Mouse (Mus musculus): Measurements from ENCODE around the gene Olfr1140. TPM values are rescaled to one million over a fixed set of nuclear protein-coding genes. Genes with fewer than 3 reads are reported as not detected.

Gene Olfr1140
- total RNA-seq (2023) = not detected in 2 replicates

DNA sequence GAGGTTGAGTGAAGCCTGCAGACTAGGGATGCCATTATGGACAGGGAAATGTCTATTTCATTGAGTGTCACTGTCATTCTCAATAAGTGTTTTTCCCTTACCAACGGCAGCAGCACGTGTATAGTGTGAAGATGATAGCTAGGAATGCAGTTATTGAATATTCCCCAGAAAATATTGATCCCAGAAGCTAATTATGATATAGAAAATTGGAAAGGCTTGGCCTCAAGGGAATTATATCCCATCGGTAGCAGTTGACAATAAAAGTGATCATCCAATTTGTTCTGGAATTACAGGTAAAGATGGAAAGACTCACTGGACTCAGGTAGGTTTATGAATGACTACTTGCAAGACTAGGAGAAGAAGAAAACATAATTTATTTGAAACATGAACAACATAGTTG is at the start of gene Olfr1140:
TSS of gene Olfr1140 (plus strand) at position 301 of the 400 bp plus-strand sequence.

DNA sequence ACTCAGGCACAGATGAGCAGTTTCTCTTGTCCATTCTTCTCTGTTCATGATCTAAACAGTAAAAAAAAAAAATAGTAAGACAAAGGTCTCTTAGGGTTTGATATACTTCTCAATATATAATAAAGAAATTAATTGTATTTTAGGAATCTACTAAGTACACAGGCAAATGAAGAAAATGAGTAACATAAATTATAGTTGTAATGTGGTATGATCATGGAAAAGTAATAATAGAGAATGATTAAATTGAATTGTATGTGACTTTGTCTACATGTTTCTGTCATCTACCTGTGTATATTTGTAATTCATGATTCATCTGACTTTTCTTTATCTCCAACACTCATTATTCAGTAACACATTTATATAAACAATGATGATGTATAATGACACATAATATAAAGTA is 49.7 kb upstream of the Olfr1140 start, which contains the start of gene Olfr1136:
TSS of gene Olfr1136 (minus strand) at position 101 of the 400 bp plus-strand sequence.

GRCm38 (mm10) chr2:87713079-87713478 is 30.5 kb upstream of the Olfr1140 start, which contains the start of gene Olfr1137:
TSS of gene Olfr1137 (minus strand) at chr2:87713179.

GRCm38 (mm10) chr2:87739878-87740277 is 3.7 kb upstream of the Olfr1140 start, which contains the start of gene Olfr1138:
TSS of gene Olfr1138 (minus strand) at chr2:87739978.

GRCm38 (mm10) chr2:87753891-87754290 is 10.3 kb downstream of the Olfr1140 start, which contains the start of gene Olfr1141:
TSS of gene Olfr1141 (minus strand) at chr2:87753991.

DNA sequence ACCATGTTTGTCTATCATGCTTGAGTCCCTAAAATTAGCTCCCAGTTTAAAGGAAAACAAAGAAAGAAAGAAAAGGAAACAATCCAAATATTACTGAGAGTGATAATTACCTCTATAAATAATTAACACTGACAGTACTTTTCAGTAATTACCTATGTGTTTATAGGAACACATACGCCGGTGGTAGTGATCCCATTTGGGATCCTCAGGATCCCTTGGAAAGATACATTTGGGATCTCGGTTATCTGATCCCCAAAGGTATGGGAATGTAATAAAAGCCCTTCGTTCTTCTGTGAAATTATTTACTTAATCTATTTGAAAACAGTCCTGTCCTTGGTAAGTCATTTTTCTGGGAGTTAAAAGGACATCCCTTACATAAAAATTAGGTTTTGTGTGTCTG is 35.6 kb downstream of the Olfr1140 start, which contains the start of gene Olfr152:
TSS of gene Olfr152 (plus strand) at position 301 of the 400 bp plus-strand sequence.

Other genes with a start within 250 kb of the Olfr1140 start
- gene Pramel7, start 246.7 kb upstream of the Olfr1140 start, total RNA-seq (2023) = not detected in 2 replicates
- gene Pramel6, start 237.2 kb upstream of the Olfr1140 start, total RNA-seq (2023) = not detected in 2 replicates
- gene Olfr153, start 212.0 kb upstream of the Olfr1140 start, total RNA-seq (2023) = not detected in 2 replicates
- not detected in 2 replicates for gene Olfr1128, start 198.2 kb upstream of the Olfr1140 start, total RNA-seq (2023)
- gene Olfr1129, start 169.8 kb upstream of the Olfr1140 start, total RNA-seq (2023) = not detected in 2 replicates
- gene Olfr1130, start 137.5 kb upstream of the Olfr1140 start, total RNA-seq (2023) = not detected in 2 replicates
- not detected in 2 replicates for gene Olfr1131, start 116.6 kb upstream of the Olfr1140 start, total RNA-seq (2023)
- gene Olfr1132, start 106.2 kb upstream of the Olfr1140 start, total RNA-seq (2023) = not detected in 2 replicates
- not detected in 2 replicates for gene Olfr1133, start 96.4 kb upstream of the Olfr1140 start, total RNA-seq (2023)
- not detected in 2 replicates for gene Olfr1134, start 85.3 kb upstream of the Olfr1140 start, total RNA-seq (2023)
- gene Olfr1135, start 70.1 kb upstream of the Olfr1140 start, total RNA-seq (2023) = not detected in 2 replicates
- not detected in 2 replicates for gene Olfr1136, start 49.8 kb upstream of the Olfr1140 start, total RNA-seq (2023)
- gene Olfr1137, start 30.6 kb upstream of the Olfr1140 start, total RNA-seq (2023) = not detected in 2 replicates
- not detected in 2 replicates for gene Olfr1138, start 3.8 kb upstream of the Olfr1140 start, total RNA-seq (2023)
- gene Olfr1141, start 10.2 kb downstream of the Olfr1140 start, total RNA-seq (2023) = not detected in 2 replicates
- gene Olfr152, start 35.7 kb downstream of the Olfr1140 start, total RNA-seq (2023) = not detected in 2 replicates
- not detected in 2 replicates for gene Olfr1143, start 56.8 kb downstream of the Olfr1140 start, total RNA-seq (2023)
- not detected in 2 replicates for gene Olfr1145, start 66.1 kb downstream of the Olfr1140 start, total RNA-seq (2023)
- gene Olfr1148, start 86.8 kb downstream of the Olfr1140 start, total RNA-seq (2023) = not detected in 2 replicates
- not detected in 2 replicates for gene Olfr1150-ps1, start 100.2 kb downstream of the Olfr1140 start, total RNA-seq (2023)
- gene Olfr1151, start 112.1 kb downstream of the Olfr1140 start, total RNA-seq (2023) = not detected in 2 replicates
- not detected in 2 replicates for gene Olfr1152, start 122.7 kb downstream of the Olfr1140 start, total RNA-seq (2023)
- not detected in 2 replicates for gene Olfr1153, start 151.2 kb downstream of the Olfr1140 start, total RNA-seq (2023)
- gene Olfr1154, start 161.4 kb downstream of the Olfr1140 start, total RNA-seq (2023) = not detected in 2 replicates
- gene Olfr1155, start 201.4 kb downstream of the Olfr1140 start, total RNA-seq (2023) = not detected in 2 replicates
- not detected in 2 replicates for gene Olfr1156, start 209.3 kb downstream of the Olfr1140 start, total RNA-seq (2023)
- gene Olfr1157, start 224.5 kb downstream of the Olfr1140 start, total RNA-seq (2023) = not detected in 2 replicates
- gene Olfr74, start 230.9 kb downstream of the Olfr1140 start, total RNA-seq (2023) = not detected in 2 replicates
- not detected in 2 replicates for gene Olfr1158, start 246.4 kb downstream of the Olfr1140 start, total RNA-seq (2023)